Mouse (Mus musculus): ENCODE results near the gene Hoxc11. TPM values are rescaled to one million over a fixed set of nuclear protein-coding genes. Genes with fewer than 3 reads are reported as not detected.
A peak's percentile ranks its signal among the peaks of the same experiment; 100 is the strongest.

The Hoxc11 gene
- total and polyA plus RNA-seq, 3 experiments, result not detected

DNA sequence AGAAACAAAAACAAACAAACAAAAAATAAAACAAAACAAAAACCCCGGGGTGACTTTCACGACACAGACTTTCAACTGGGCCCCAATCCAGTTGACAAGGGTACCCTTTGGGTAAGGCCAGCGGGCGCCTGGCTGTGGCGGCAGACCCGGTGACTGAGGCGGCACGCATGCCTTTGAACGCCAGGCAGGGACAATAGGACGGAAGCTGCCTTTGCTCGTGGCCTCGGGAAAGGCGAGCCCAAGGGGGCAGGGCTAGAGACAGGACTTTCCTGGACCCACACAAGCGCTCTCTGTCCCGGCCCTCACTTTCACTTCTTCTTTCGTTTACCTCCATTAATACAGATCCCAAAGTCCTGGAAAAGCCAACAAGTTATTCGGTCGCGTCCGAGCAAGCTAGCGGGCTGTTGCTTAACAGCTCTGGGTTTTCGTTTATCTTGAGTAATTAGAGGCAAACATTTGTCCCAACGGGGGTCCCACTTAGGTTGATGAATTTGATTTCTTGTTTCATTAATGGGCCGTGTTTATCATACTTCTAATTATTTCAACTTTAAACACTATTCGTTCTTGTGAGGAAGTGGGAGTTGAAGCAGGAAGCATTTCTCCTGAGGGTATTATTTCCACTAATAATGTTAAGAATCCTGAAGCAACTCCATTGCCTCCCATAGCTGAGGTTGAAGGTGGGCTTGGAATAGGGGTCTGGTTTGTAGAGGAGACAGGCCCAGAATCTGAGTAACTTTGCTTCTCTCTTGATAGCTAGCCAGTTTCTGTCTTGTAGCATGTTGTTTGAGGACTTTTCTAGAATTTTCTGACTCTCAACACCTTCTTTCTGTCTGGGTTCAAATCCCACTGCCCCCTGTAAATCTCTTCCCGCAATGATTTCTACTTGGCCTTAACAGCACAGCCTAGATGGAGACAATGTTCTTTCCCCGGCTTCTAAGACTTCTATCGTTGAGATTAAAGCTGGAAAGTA, 9.7 kb downstream of the Hoxc11 start:
- peak overlapping the region; percentile 79 for H3K4me2 ChIP-seq (ENCODE audit: insufficient read depth, low read depth, poor library complexity, severe bottlenecking)
- H3K27ac ChIP-seq (ENCODE audit: insufficient read depth, low read depth), result no peak overlapping the region
- no peak for DNase-seq (ENCODE audit: extremely low read depth)
- no peaks in the 10 kb centered on the region for H3K9me3 ChIP-seq (replicated peaks; ENCODE audit: low read length)
- H3K4me1 ChIP-seq (ENCODE audit: control insufficient read depth in 1 of 2, insufficient read depth in 2 of 2), result peaks cover 6 to 32% of the 10 kb centered on the region in 2 experiments
- no peak overlapping the region for H3K4me3 ChIP-seq (replicated peaks in 1 of 3; ENCODE audit: low read depth in 2 of 3, low read length in 2 of 3, poor library complexity in 1 of 3)
- peaks cover 93% of the 10 kb centered on the region for H3K27me3 ChIP-seq (replicated peaks)
- H3K79me2 ChIP-seq (replicated peaks; ENCODE audit: control insufficient read depth, extremely low read depth, insufficient read depth, poor library complexity, severe bottlenecking), result no peaks in the 10 kb centered on the region
- no peaks in the 10 kb centered on the region for H3K36me3 ChIP-seq (replicated peaks in 1 of 2; ENCODE audit: control insufficient read depth in 1 of 2, insufficient read depth in 1 of 2, low read length in 1 of 2)
- dilution Hi-C loops (cut with MboI; ENCODE audit: extremely low pct_ligation_motif_present, extremely low pct_unique_long_range_greater_than_20kb, low sequenced_read_pairs) (no loop called here), in situ Hi-C loops (cut with MboI; ENCODE audit: low pct_ligation_motif_present, low pct_unique_long_range_greater_than_20kb, low sequenced_read_pairs) (no loop called here)
- peak overlapping the region; percentile 7 for H3K9ac ChIP-seq (ENCODE audit: insufficient read depth, low read depth)
- TF ChIP-seq TCF12 (IDR thresholded peaks at IDR 0.05; ENCODE audit: low read depth, low read length) (no peak), BHLHE40 (IDR thresholded peaks at IDR 0.05; ENCODE audit: low read depth, low read length) (no peak), JUND (conservative IDR thresholded peaks at IDR 0.05; ENCODE audit: low read depth, low read length) (no peak), MEF2A (IDR thresholded peaks at IDR 0.05; ENCODE audit: borderline replicate concordance, low read depth, low read length) (0 out of 2 replicates have a peak, but pooled peaks have one; percentile 37), ZC3H11A (IDR thresholded peaks at IDR 0.05; ENCODE audit: low read depth, low read length) (no peak), MXI1 (IDR thresholded peaks at IDR 0.05; ENCODE audit: low read depth, low read length) (peak; percentile 29; the same call in 1 of the 2 replicates), GABPA (IDR thresholded peaks at IDR 0.05; ENCODE audit: insufficient replicate concordance, low read depth, low read length) (no peak), IRF4 (IDR thresholded peaks at IDR 0.05; ENCODE audit: low read depth, low read length) (peak; percentile 79), KAT2A (IDR thresholded peaks at IDR 0.05; ENCODE audit: insufficient replicate concordance, low read length) (no peak), JUN (IDR thresholded peaks at IDR 0.05; ENCODE audit: insufficient read depth, low read depth, low read length) (no peak), HCFC1 (IDR thresholded peaks at IDR 0.05; ENCODE audit: low read depth, low read length) (no peak), POLR2AphosphoS2 (IDR thresholded peaks at IDR 0.05; ENCODE audit: low read depth, low read length) (no peak), NRF1 (IDR thresholded peaks at IDR 0.05; ENCODE audit: low read depth, low read length) (0 out of 2 replicates have a peak, but pooled peaks have one; percentile 20), EP300 (IDR thresholded peaks at IDR 0.05; ENCODE audit: low read length) (peak; percentile 36), MAZ (IDR thresholded peaks at IDR 0.05; ENCODE audit: low read depth, low read length) (0 out of 2 replicates have a peak, but pooled peaks have one; percentile 13), ETS1 (conservative IDR thresholded peaks at IDR 0.05; ENCODE audit: low read depth, low read length) (no peak), TBP (conservative IDR thresholded peaks at IDR 0.05; ENCODE audit: low read depth, low read length) (no peak), MAFK (IDR thresholded peaks at IDR 0.05; ENCODE audit: insufficient replicate concordance, low read length) (no peak), MYC (IDR thresholded peaks at IDR 0.05; ENCODE audit: low read depth, low read length) (no peak), USF1 (IDR thresholded peaks at IDR 0.05; ENCODE audit: low read depth, low read length) (no peak), MAX (IDR thresholded peaks at IDR 0.05; ENCODE audit: low read length) (0 out of 2 replicates have a peak, but pooled peaks have one; percentile 18), ZMIZ1 (IDR thresholded peaks at IDR 0.05; ENCODE audit: low read depth, low read length) (no peak), NELFE (IDR thresholded peaks at IDR 0.05; ENCODE audit: low read depth, low read length) (no peak)
